Mouse (Mus musculus) bone marrow macrophage, adult 2 months (primary cell): ENCODE results near the gene Kat6b. TPM values are rescaled to one million over a fixed set of nuclear protein-coding genes. Genes with fewer than 3 reads are reported as not detected.

Experiments used
- H3K27ac ChIP-seq: 2 replicates; pipeline ENCODE4 v1.5.1; 2012; ENCODE audit warnings: low read depth, low read length; ENCODE audit not compliant: insufficient read depth
- H3K4me1 ChIP-seq: 2 replicates; pipeline ENCODE4 v1.6.1; 2012; ENCODE audit warnings: low read length; ENCODE audit not compliant: control insufficient read depth, insufficient read depth
- H3K4me3 ChIP-seq: 2 replicates; pipeline ENCODE4 v1.5.1; 2012; ENCODE audit warnings: mild to moderate bottlenecking, low read length, moderate library complexity; ENCODE audit not compliant: insufficient read depth
- CTCF ChIP-seq: IDR thresholded peaks from 2 replicates; pipeline ENCODE4 v1.5.1; 2012; ENCODE audit warnings: low read depth, mild to moderate bottlenecking, low read length, moderate library complexity
- POLR2A ChIP-seq: IDR thresholded peaks from 2 replicates; pipeline ENCODE4 v1.6.1; 2012; ENCODE audit warnings: mild to moderate bottlenecking, low read depth, low read length, borderline replicate concordance
- polyA plus RNA-seq: library from polyadenylated mRNA; stranded (reverse); fragments of >200 nt; gene quantifications from 2 replicates; pipeline ENCODE4 v1.2.4, GENCODE M21; 2012; ENCODE audit not compliant: missing spikeins, insufficient read depth, insufficient read length

Kat6b gene
- polyA plus RNA-seq, 1 experiment: 9.0 TPM

GRCm38 (mm10) chr14:21552958-21553357, 71.7 kb downstream of the Kat6b start:
- no peak overlapping the region for H3K27ac ChIP-seq
- H3K4me1 ChIP-seq: no peaks in the 10 kb centered on the region
- TF ChIP-seq POLR2A (no peak), CTCF (no peak)
- no peak overlapping the region for H3K4me3 ChIP-seq

DNA sequence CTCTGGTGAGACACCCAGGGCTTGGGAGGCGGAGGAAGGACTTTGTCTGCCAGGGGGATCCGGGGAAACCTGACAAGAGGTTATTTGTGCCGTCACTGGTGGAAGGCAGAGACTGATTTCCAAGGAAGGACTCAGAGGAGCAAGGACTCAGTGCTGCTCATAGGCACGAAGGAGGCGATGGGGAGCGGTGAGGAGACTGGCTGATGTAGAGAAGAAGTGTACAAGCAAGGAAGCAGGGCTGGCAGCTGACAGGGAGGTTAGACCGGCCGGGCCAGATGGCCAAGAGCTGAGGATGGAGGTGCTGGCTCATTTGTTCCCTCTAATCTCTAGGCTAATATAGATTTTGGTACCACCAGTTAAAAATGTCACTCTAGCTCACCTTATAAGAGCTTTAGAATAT, 72.8 kb downstream of the Kat6b start:
- H3K4me1 ChIP-seq: no peaks in the 10 kb centered on the region
- TF ChIP-seq CTCF (no peak), POLR2A (no peak)
- H3K4me3 ChIP-seq: no peak overlapping the region
- no peak overlapping the region for H3K27ac ChIP-seq

DNA sequence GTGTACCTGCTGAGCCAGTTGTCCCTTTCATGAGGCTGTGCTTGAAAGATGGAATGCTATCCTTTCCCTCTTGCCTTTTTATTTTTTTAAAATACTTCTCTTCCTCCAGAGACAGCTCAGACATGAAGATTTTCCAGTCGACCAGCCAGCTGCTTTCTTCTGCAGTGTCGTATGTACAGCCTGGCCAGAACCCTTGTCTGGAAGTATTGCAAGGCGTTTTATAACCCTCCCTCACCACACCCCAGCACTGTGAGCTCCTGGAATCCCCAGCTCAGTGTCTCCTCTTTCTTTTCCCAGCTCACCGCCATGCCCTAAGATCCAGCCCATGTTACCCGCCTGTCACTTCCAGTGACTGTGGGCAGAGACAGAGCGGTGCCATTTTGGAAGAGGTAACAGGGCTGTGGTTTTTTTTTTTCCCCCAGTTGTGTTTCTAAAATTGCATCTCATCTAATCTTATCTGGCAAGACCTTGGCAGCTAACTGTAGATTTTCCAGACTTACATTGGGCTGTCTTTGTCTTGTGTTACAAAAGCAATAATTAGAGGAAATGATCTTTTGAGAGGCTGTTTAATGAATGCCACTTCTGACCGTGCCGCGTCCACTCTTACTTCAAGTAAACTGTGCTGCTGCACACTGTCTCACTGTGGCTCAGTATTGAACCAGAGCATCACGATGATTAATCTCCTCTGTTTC, 77.4 kb downstream of the Kat6b start:
- TF ChIP-seq CTCF: no peak
- no peak for TF ChIP-seq POLR2A
- H3K4me3 ChIP-seq: no peak overlapping the region
- H3K4me1 ChIP-seq: no peaks in the 10 kb centered on the region
- H3K27ac ChIP-seq: no peak overlapping the region

DNA sequence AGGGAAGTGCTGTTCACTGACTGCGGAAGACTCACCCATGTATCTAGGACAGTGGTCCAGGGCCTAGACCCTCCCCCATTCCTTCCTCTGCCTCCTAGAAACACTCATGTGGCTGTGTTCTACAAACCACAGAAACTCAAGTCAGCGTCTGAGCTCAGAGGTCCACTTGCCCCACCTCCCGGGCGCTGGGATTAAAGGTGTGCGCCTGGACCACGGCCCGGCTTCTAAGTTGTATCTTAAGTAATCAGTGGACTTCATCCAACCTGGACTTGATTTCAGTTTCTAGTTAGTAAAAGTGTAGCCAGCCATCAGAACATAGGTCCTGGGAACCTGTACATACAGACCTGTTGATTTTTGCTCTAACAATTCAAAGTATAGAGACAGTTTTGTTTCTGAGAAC, 78.2 kb downstream of the Kat6b start:
- no peak for TF ChIP-seq POLR2A
- TF ChIP-seq CTCF: no peak
- no peak overlapping the region for H3K27ac ChIP-seq
- no peaks in the 10 kb centered on the region for H3K4me1 ChIP-seq
- H3K4me3 ChIP-seq: no peak overlapping the region

- TF ChIP-seq POLR2A: no peak
- no peak for TF ChIP-seq CTCF
- H3K27ac ChIP-seq: no peak overlapping the region
- H3K4me1 ChIP-seq: no peaks in the 10 kb centered on the region
- H3K4me3 ChIP-seq: no peak overlapping the region
Observed at GRCm38 (mm10) chr14:21560481-21561209, 79.4 kb downstream of the Kat6b start.

GRCm38 (mm10) chr14:21561396-21562065, 80.3 kb downstream of the Kat6b start:
- TF ChIP-seq POLR2A (no peak), CTCF (no peak)
- Histone ChIP-seq H3K27ac (no peak overlapping the region), H3K4me3 (no peak overlapping the region), H3K4me1 (no peaks in the 10 kb centered on the region)

DNA sequence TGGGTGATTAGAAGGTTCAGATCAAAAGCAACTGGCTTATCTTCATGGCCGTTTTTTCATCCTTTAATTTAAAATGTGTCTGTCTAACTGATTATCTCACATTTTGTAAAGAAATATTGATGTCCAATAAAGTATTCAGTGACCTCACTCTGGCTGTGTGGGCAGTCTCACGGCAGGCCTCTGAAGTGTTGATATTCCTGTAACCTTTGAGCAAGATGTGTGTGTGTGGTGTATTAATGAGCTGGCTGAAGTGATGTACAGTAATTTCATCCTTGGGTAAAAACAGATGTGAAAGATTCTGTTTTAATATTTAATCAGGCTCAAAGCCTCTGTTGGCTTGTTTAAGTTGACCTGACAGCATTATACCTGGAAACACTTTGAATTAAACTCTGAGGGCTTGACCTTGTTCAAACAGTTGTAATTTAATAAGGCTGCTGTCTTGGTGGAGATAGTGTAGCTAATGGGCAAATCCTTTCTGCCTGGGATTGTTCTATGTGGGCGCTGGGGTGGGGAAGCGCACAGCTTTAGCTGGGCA, 82.4 kb downstream of the Kat6b start:
- TF ChIP-seq CTCF (no peak), POLR2A (no peak)
- H3K27ac ChIP-seq: no peak overlapping the region
- H3K4me3 ChIP-seq: no peak overlapping the region
- no peaks in the 10 kb centered on the region; the same call in 1 of the 2 replicates for H3K4me1 ChIP-seq

DNA sequence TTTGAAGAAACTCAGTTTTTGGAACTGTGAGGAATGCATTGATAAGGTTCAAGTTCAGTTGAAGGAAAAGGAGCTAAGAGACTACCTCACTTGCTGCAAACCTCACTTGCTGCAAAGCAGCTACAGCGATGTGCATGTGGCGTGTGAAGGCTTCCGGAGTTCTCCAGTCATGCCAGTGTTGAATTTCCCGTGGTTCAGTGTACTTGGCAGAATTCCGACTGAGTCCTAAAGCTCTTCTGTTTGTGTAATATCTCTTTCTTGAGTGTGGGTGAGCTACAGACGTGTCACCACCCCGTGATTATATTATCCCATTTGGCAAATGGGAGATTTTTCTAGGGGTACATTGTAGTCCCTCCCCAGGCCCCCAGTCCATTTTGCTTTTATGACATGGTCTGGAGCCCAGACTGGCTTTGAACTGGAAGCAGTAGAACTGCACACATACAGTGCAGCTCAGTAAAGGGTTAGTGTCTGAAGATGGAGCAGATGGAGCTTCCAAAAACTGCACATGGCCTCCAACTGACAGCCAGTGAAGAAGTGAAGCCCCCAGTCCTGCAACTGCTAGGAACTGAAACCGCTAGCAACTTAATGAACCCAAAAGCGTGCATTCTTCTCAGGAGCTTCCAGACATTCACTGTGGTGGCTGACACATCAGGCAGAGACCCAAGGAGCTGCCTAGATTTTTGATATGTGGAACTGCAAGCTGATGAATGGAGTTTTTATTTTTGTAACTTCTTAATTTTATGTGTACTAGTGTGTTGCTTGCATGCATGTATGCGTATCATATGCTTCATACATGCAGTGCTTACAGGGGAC, 84.5 kb downstream of the Kat6b start:
- no peaks in the 10 kb centered on the region; the same call in 1 of the 2 replicates for H3K4me1 ChIP-seq
- TF ChIP-seq CTCF (no peak), POLR2A (no peak)
- H3K27ac ChIP-seq: no peak overlapping the region
- no peak overlapping the region for H3K4me3 ChIP-seq
